Comparison of ENCODE assay signal across 24 mouse cellular contexts in genomic region chr5:99390776-99391175, GRCm38 (mm10).
DNase-seq lines count a peak whose midpoint lies in the region; ATAC-seq lines count a peak whose summit lies in the region.
"Had no signal": no experiment of that assay in that cellular context is flagged by ENCODE, and none has a peak within 500 bp of the region (broad histone marks: within the 10 kb centered on the region; RNA-seq: fewer than 3 reads in every experiment).

No protein-coding gene starts in this region.

- no peak overlapping the region for H3K4me2 ChIP-seq in heart, embryonic 13.5 days
- no peak overlapping the region for H3K4me2 ChIP-seq in kidney, embryonic 15.5 days
- H3K4me2 ChIP-seq in midbrain, embryonic 11.5 days = no peak overlapping the region
- H3K4me2 ChIP-seq: embryonic facial prominence, embryonic 12.5 days; forebrain, embryonic 12.5 days; hindbrain, embryonic 12.5 days; limb, embryonic 13.5 days; liver, embryonic 13.5 days; lung, embryonic 14.5 days; midbrain, embryonic 15.5 days; neural tube, embryonic 13.5 days had no signal

- DNase-seq in heart, postnatal 4 days = no peak
- DNase-seq in kidney, adult 18-20 months = peak; percentile 18
- peak; percentile 36 to 63 for DNase-seq in kidney, postnatal 36 days
- no peak for DNase-seq in midbrain, embryonic 11.5 days (ENCODE audit: low spot score, missing footprints)
- no peak for DNase-seq in gastrocnemius, postnatal 10 days
- DNase-seq: adrenal gland, adult 2 months; cerebellum, adult 11-12 months; cerebellum, postnatal 10 days; liver, embryonic 13.5 days; lung, embryonic 14.5 days; lung, postnatal 4 days had no signal

- no peaks in the 10 kb centered on the region for H3K27me3 ChIP-seq in heart, embryonic 13.5 days (replicated peaks)
- H3K27me3 ChIP-seq in kidney, embryonic 15.5 days = no peaks in the 10 kb centered on the region
- H3K27me3 ChIP-seq in midbrain, embryonic 11.5 days (ENCODE audit: control insufficient read depth, insufficient read depth, low read length) = peaks cover 89% of the 10 kb centered on the region
- H3K27me3 ChIP-seq: CH12.LX; embryonic facial prominence, embryonic 12.5 days; limb, embryonic 13.5 days; liver, embryonic 13.5 days; Patski had no signal

- no peak for ATAC-seq in heart, embryonic 13.5 days (ENCODE audit: extremely low read depth, insufficient number of reproducible peaks, low FRiP score, low TSS enrichment)
- ATAC-seq in kidney, embryonic 15.5 days (replicated peaks; ENCODE audit: low FRiP score) = peak; percentile 34; the same call in 1 of the 2 replicates
- ATAC-seq in midbrain, embryonic 11.5 days (ENCODE audit: low FRiP score) = no peak
- ATAC-seq: intestine, postnatal 0 days; midbrain, embryonic 15.5 days; Patski had no signal

- H3K36me3 ChIP-seq in heart, embryonic 13.5 days = no peaks in the 10 kb centered on the region
- H3K36me3 ChIP-seq in kidney, embryonic 15.5 days = no peaks in the 10 kb centered on the region
- no peaks in the 10 kb centered on the region for H3K36me3 ChIP-seq in midbrain, embryonic 11.5 days (ENCODE audit: control insufficient read depth, insufficient read depth, low read length)
- H3K36me3 ChIP-seq: embryonic facial prominence, embryonic 12.5 days; forebrain, embryonic 12.5 days; G1E; hindbrain, embryonic 12.5 days; limb, embryonic 13.5 days; liver, embryonic 13.5 days; midbrain, embryonic 15.5 days; neural tube, embryonic 13.5 days had no signal

- peaks cover 37% of the 10 kb centered on the region for H3K4me1 ChIP-seq in heart, embryonic 13.5 days
- H3K4me1 ChIP-seq in kidney, embryonic 15.5 days = peaks cover 48% of the 10 kb centered on the region
- H3K4me1 ChIP-seq in midbrain, embryonic 11.5 days (ENCODE audit: control insufficient read depth, insufficient read depth, low read length) = peaks cover 5% of the 10 kb centered on the region

- no peak overlapping the region for H3K9ac ChIP-seq in heart, embryonic 13.5 days
- H3K9ac ChIP-seq in kidney, embryonic 15.5 days = no peak overlapping the region
- H3K9ac ChIP-seq in midbrain, embryonic 11.5 days (ENCODE audit: low read length) = no peak overlapping the region
- H3K9ac ChIP-seq: embryonic facial prominence, embryonic 12.5 days; forebrain, embryonic 12.5 days; hindbrain, embryonic 12.5 days; limb, embryonic 13.5 days; liver, embryonic 13.5 days; lung, embryonic 14.5 days; midbrain, embryonic 15.5 days; neural tube, embryonic 13.5 days had no signal

- WGBS in heart, embryonic 13.5 days = 52% methylated on average over 7 of the region's 7 CpGs
- WGBS in kidney, embryonic 15.5 days = 26% methylated on average over 7 of the region's 7 CpGs
- 45% methylated on average over 7 of the region's 7 CpGs for WGBS in midbrain, embryonic 11.5 days

- no peak overlapping the region for H3K4me3 ChIP-seq in heart, embryonic 13.5 days
- no peak overlapping the region for H3K4me3 ChIP-seq in kidney, embryonic 15.5 days (replicated peaks)
- no peak overlapping the region for H3K4me3 ChIP-seq in midbrain, embryonic 11.5 days (ENCODE audit: low read depth, low read length)
- H3K4me3 ChIP-seq: embryonic facial prominence, embryonic 12.5 days; erythroblast, embryonic 14.5 days; forebrain, embryonic 12.5 days; hindbrain, embryonic 12.5 days; limb, embryonic 13.5 days; liver, embryonic 13.5 days; midbrain, embryonic 15.5 days; neural tube, embryonic 13.5 days had no signal

- H3K27ac ChIP-seq in heart, embryonic 13.5 days (replicated peaks) = peak overlapping the region; percentile 36; the same call in 1 of the 2 replicates
- H3K27ac ChIP-seq in kidney, embryonic 15.5 days = no peak overlapping the region
- H3K27ac ChIP-seq in midbrain, embryonic 11.5 days (ENCODE audit: low read depth, low read length) = no peak overlapping the region
- H3K27ac ChIP-seq: embryonic facial prominence, embryonic 12.5 days; forebrain, embryonic 12.5 days; hindbrain, embryonic 12.5 days; limb, embryonic 13.5 days; liver, embryonic 13.5 days; midbrain, embryonic 15.5 days; neural tube, embryonic 13.5 days had no signal

- no peaks in the 10 kb centered on the region for H3K9me3 ChIP-seq in heart, embryonic 13.5 days
- no peaks in the 10 kb centered on the region for H3K9me3 ChIP-seq in kidney, embryonic 15.5 days (replicated peaks)
- H3K9me3 ChIP-seq in midbrain, embryonic 11.5 days (ENCODE audit: control insufficient read depth, low read length) = no peaks in the 10 kb centered on the region
- H3K9me3 ChIP-seq: embryonic facial prominence, embryonic 12.5 days; forebrain, embryonic 12.5 days; hindbrain, embryonic 12.5 days; limb, embryonic 13.5 days; liver, embryonic 13.5 days; midbrain, embryonic 15.5 days; neural tube, embryonic 13.5 days had no signal

Comparison
In these comparisons a context has a peak if more than half of its experiments do, and no peak if none do; other contexts are left out.
1. DNase-seq: peak in kidney, adult 18-20 months (single experiment) and kidney, postnatal 36 days (2 of 2); none in heart, postnatal 4 days (single experiment), midbrain, embryonic 11.5 days (single experiment) and gastrocnemius, postnatal 10 days (single experiment).